ENCODE assay signal across 8 mouse cellular contexts in genomic region chr16:18210701-18211416, GRCm38 (mm10). TPM values are rescaled to one million over a fixed set of nuclear protein-coding genes. Genes with fewer than 3 reads are reported as not detected.
A peak's percentile ranks its signal among the peaks of the same experiment; 100 is the strongest.
DNase-seq lines count a peak whose midpoint lies in the region; ATAC-seq and TF ChIP-seq lines count a peak whose summit lies in the region.

No protein-coding gene starts in this region.

- no peak overlapping the region for H3K27ac ChIP-seq in testis, adult 2 months (ENCODE audit: control insufficient read depth, insufficient read depth, low read depth, low read length)
- H3K27ac ChIP-seq in limb, embryonic 12.5 days = no peak overlapping the region

- no peaks in the 10 kb centered on the region for H3K27me3 ChIP-seq in testis, adult 2 months (ENCODE audit: control insufficient read depth, insufficient read depth, low read length)
- H3K27me3 ChIP-seq in limb, embryonic 12.5 days = peaks cover 34% of the 10 kb centered on the region

- no peaks in the 10 kb centered on the region for H3K36me3 ChIP-seq in testis, adult 2 months (ENCODE audit: control insufficient read depth, insufficient read depth, low read length)
- H3K36me3 ChIP-seq in limb, embryonic 12.5 days = no peaks in the 10 kb centered on the region

- TF ChIP-seq CTCF in testis, adult 2 months (IDR thresholded peaks at IDR 0.05; ENCODE audit: control insufficient read depth, insufficient read depth, insufficient replicate concordance, low read depth, low read length) = peak; percentile 70; the same call in 1 of the 2 replicates

- ATAC-seq in limb, embryonic 12.5 days (ENCODE audit: insufficient number of reproducible peaks, insufficient read depth, low FRiP score, low TSS enrichment, low read depth) = peak; percentile 17; the same call in 1 of the 2 replicates
- ATAC-seq in monocyte, adult 5-6 weeks (replicated peaks; ENCODE audit: insufficient number of reproducible peaks, low FRiP score, low TSS enrichment, poor library complexity, severe bottlenecking) = peak; percentile 51; the same call in 1 of the 2 replicates
- no peak for ATAC-seq in erythroblast, adult 5-6 weeks (replicated peaks; ENCODE audit: low FRiP score, poor library complexity, severe bottlenecking)

- H3K4me1 ChIP-seq in testis, adult 2 months (ENCODE audit: control insufficient read depth, insufficient read depth, low read length) = peaks cover 4% of the 10 kb centered on the region; the same call in 1 of the 2 replicates
- H3K4me1 ChIP-seq in limb, embryonic 12.5 days (replicated peaks) = peaks cover 29% of the 10 kb centered on the region

- no peaks in the 10 kb centered on the region for H3K9me3 ChIP-seq in limb, embryonic 12.5 days

- TF ChIP-seq POLR2A in testis, adult 2 months (IDR thresholded peaks at IDR 0.05; ENCODE audit: control insufficient read depth, low read depth, low read length) = no peak

- no peak overlapping the region for H3K9ac ChIP-seq in limb, embryonic 12.5 days (replicated peaks)

- peak overlapping the region; percentile 73 for H3K4me3 ChIP-seq in testis, adult 2 months (ENCODE audit: control insufficient read depth, low read depth, low read length)
- H3K4me3 ChIP-seq in limb, embryonic 12.5 days (replicated peaks) = no peak overlapping the region

- 22% methylated on average over 8 of the region's 8 CpGs for WGBS in limb, embryonic 12.5 days

- H3K4me2 ChIP-seq in limb, embryonic 12.5 days = no peak overlapping the region

- DNase-seq in testis, postnatal 14 days (ENCODE audit: low spot score) = no peak
- DNase-seq in adrenal gland, postnatal 14 days = peak; percentile 82
- DNase-seq in embryo, embryonic 9.5 days (ENCODE audit: extremely low spot score) = peak; percentile 61
- peak; percentile 65 for DNase-seq in kidney, adult 18-20 months

RNA-seq across cellular contexts. Expression of gene Ccdc188, which starts 6.8 kb away (rescaled TPM):
- 103 and 117 TPM in 2 replicates for polyA plus RNA-seq in testis, adult 2 months (2012; rRNA removed)
- not detected in 2 replicates for total RNA-seq in adrenal gland, postnatal 14 days (2021)
- not detected in 2 replicates for polyA plus RNA-seq in limb, embryonic 12.5 days (2016; fragmentation: Nextera tagmentation; extraction: Ambion mirVana)
- not detected in 3 replicates for total RNA-seq in monocyte, adult 5-6 weeks (2017)
- not detected in 2 replicates for total RNA-seq in erythroblast, adult 5-6 weeks (2015; ENCODE audit: low replicate concordance)
- not detected in 2 replicates for total RNA-seq in erythroblast, adult 5-6 weeks (2017; ENCODE audit: low replicate concordance)

RNA-seq across cellular contexts. Expression of gene Zdhhc8, which starts 24.1 kb away (rescaled TPM):
- 4.3 and 5.5 TPM in 2 replicates for polyA plus RNA-seq in testis, adult 2 months (2012; rRNA removed)
- 18.6 and 22.0 TPM in 2 replicates for total RNA-seq in adrenal gland, postnatal 14 days (2021)
- 18.5 and 20.0 TPM in 2 replicates for polyA plus RNA-seq in limb, embryonic 12.5 days (2016; fragmentation: Nextera tagmentation; extraction: Ambion mirVana)
- total RNA-seq in monocyte, adult 5-6 weeks (2017) = 0.76 to 6.5 TPM (median 1.2 TPM) in 3 replicates
- 1.5 and 3.1 TPM in 2 replicates for total RNA-seq in erythroblast, adult 5-6 weeks (2015; ENCODE audit: low replicate concordance)
- total RNA-seq in erythroblast, adult 5-6 weeks (2017; ENCODE audit: low replicate concordance) = 0.26 and 0.56 TPM in 2 replicates

RNA-seq across cellular contexts. Expression of gene Trmt2a, which starts 37.6 kb away (rescaled TPM):
- 23.5 and 24.9 TPM in 2 replicates for polyA plus RNA-seq in testis, adult 2 months (2012; rRNA removed)
- total RNA-seq in adrenal gland, postnatal 14 days (2021) = 41.0 and 47.0 TPM in 2 replicates
- polyA plus RNA-seq in limb, embryonic 12.5 days (2016; fragmentation: Nextera tagmentation; extraction: Ambion mirVana) = 119 and 122 TPM in 2 replicates
- total RNA-seq in monocyte, adult 5-6 weeks (2017) = 78.5 to 79.6 TPM (median 79.2 TPM) in 3 replicates
- 20.9 and 48.0 TPM in 2 replicates for total RNA-seq in erythroblast, adult 5-6 weeks (2015; ENCODE audit: low replicate concordance)
- total RNA-seq in erythroblast, adult 5-6 weeks (2017; ENCODE audit: low replicate concordance) = 16.4 and 19.1 TPM in 2 replicates

RNA-seq across cellular contexts. Expression of gene Ranbp1, which starts 37.7 kb away (rescaled TPM):
- polyA plus RNA-seq in testis, adult 2 months (2012; rRNA removed) = 64.4 and 76.0 TPM in 2 replicates
- 139 and 155 TPM in 2 replicates for total RNA-seq in adrenal gland, postnatal 14 days (2021)
- 943 and 976 TPM in 2 replicates for polyA plus RNA-seq in limb, embryonic 12.5 days (2016; fragmentation: Nextera tagmentation; extraction: Ambion mirVana)
- 90.8 to 134 TPM (median 92.1 TPM) in 3 replicates for total RNA-seq in monocyte, adult 5-6 weeks (2017)
- total RNA-seq in erythroblast, adult 5-6 weeks (2015; ENCODE audit: low replicate concordance) = 74.6 and 96.3 TPM in 2 replicates
- 83.7 and 90.7 TPM in 2 replicates for total RNA-seq in erythroblast, adult 5-6 weeks (2017; ENCODE audit: low replicate concordance)

RNA-seq across cellular contexts. Expression of gene Gm49776, which starts 47.3 kb away (rescaled TPM):
- 0.38 and 0.58 TPM in 2 replicates for polyA plus RNA-seq in testis, adult 2 months (2012; rRNA removed)
- total RNA-seq in adrenal gland, postnatal 14 days (2021) = not detected in 2 replicates
- 3.3 and 7.5 TPM in 2 replicates for polyA plus RNA-seq in limb, embryonic 12.5 days (2016; fragmentation: Nextera tagmentation; extraction: Ambion mirVana)
- total RNA-seq in monocyte, adult 5-6 weeks (2017) = 4.2 TPM in 1 of 3 replicates, not detected in the others
- not detected in 2 replicates for total RNA-seq in erythroblast, adult 5-6 weeks (2015; ENCODE audit: low replicate concordance)
- not detected in 2 replicates for total RNA-seq in erythroblast, adult 5-6 weeks (2017; ENCODE audit: low replicate concordance)
